Mouse (Mus musculus) c-Kit-positive CD71-negative TER-119-negative erythroid progenitor cells, embryonic 14.5 days (primary cell): ENCODE results near the gene AL731706.2.
"Not testable (repeated sequence)": the region's sequence is repeated elsewhere in the genome, so short reads cannot be mapped to it uniquely, and the experiment has no call there.

Experiments
- DNase-seq: peaks from one replicate; pipeline ENCODE4 v3.0.0-alpha.2; 2013; ENCODE audit warnings: low read depth

AL731706.2 gene

GRCm38 (mm10) chr2:136885579-136885978 lies at the start of gene AL731706.2:
AL731706.2 (minus strand) TSS chr2:136885679.
- DNase-seq: no peak

GRCm38 (mm10) chr2:136921003-136921408 lies 35.5 kb upstream of the AL731706.2 start:
- peak; percentile 29 for DNase-seq

- DNase-seq: no peak
These were observed 34.9 kb upstream of the AL731706.2 start for GRCm38 (mm10) chr2:136920257-136920993.

- no peak for DNase-seq
These were observed 34.0 kb upstream of the AL731706.2 start for GRCm38 (mm10) chr2:136919433-136919832.

GRCm38 (mm10) chr2:136914334-136914902 lies 28.9 kb upstream of the AL731706.2 start:
- DNase-seq: no peak

GRCm38 (mm10) chr2:136913021-136913420 lies 27.5 kb upstream of the AL731706.2 start:
- no peak for DNase-seq

- no peak for DNase-seq
These were observed 26.5 kb upstream of the AL731706.2 start for GRCm38 (mm10) chr2:136911958-136912411.

GRCm38 (mm10) chr2:136909298-136909697 lies 23.8 kb upstream of the AL731706.2 start:
- DNase-seq: no peak

GRCm38 (mm10) chr2:136908596-136908995 lies 23.1 kb upstream of the AL731706.2 start:
- no peak for DNase-seq

- DNase-seq: no peak
These were observed 10.7 kb upstream of the AL731706.2 start for GRCm38 (mm10) chr2:136896131-136896530.

- DNase-seq: no peak
These were observed 9.0 kb upstream of the AL731706.2 start for GRCm38 (mm10) chr2:136894494-136894893.

- DNase-seq: peak; percentile 93
These were observed 6.5 kb upstream of the AL731706.2 start for GRCm38 (mm10) chr2:136891951-136892371.

- peak; percentile 98 for DNase-seq
These were observed 5.8 kb upstream of the AL731706.2 start, which contains the start of the genes Slx4ip, AL731706.1 and Mkks for GRCm38 (mm10) chr2:136891068-136891950. Slx4ip (plus strand) TSS chr2:136891218. AL731706.1 (minus strand) TSS chr2:136891389. Mkks (minus strand) TSS chr2:136891389.

GRCm38 (mm10) chr2:136890716-136891067 lies 5.2 kb upstream of the AL731706.2 start:
- DNase-seq: not testable (repeated sequence)

- no peak for DNase-seq
These were observed 1.4 kb upstream of the AL731706.2 start for GRCm38 (mm10) chr2:136886846-136887245.

- DNase-seq: no peak
These were observed 30.7 kb downstream of the AL731706.2 start for GRCm38 (mm10) chr2:136854543-136855388.

GRCm38 (mm10) chr2:136850366-136850765 lies 35.1 kb downstream of the AL731706.2 start:
- no peak for DNase-seq

GRCm38 (mm10) chr2:136837994-136838393 lies 47.5 kb downstream of the AL731706.2 start:
- DNase-seq: no peak

GRCm38 (mm10) chr2:136835882-136836281 lies 49.6 kb downstream of the AL731706.2 start:
- DNase-seq: no peak
